Mouse (Mus musculus): ENCODE results near the gene Gba. TPM values are rescaled to one million over a fixed set of nuclear protein-coding genes. Genes with fewer than 3 reads are reported as not detected.
A peak's percentile ranks its signal among the peaks of the same experiment; 100 is the strongest.

Gba gene
- total and polyA plus RNA-seq, 3 experiments: 49.1 to 55.0 TPM; not detected in 1

DNA sequence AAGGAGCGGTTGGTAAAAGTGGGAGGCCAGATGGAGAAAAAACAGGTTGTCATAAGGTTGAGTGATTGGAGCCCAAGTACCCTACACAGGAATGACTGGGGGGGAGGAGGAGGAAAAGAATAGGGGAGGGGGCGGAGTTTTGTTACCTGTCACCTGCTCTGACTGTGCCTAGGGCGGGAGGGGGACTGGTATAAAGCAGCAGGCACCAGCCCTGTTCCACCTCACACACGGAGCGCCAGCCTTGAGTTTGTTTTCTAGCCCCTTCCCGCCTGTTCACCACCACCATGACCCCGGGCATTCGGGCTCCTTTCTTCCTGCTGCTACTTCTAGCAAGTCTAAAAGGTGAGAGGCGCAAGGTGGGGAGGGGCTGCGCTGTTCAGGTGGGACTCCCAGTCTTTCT lies 26.1 kb downstream of the Gba start, which contains the start of gene Muc1:
Muc1 (plus strand) TSS at position 222 of the 400 bp plus-strand sequence.
- H3K9ac ChIP-seq (ENCODE audit: control insufficient read depth, low read depth, low read length, poor library complexity, severe bottlenecking): peak within 1 kb of the TSS; percentile 68

GRCm38 (mm10) chr3:89229276-89229675 lies 26.5 kb downstream of the Gba start:
- H3K27me3 ChIP-seq (ENCODE audit: control insufficient read depth in 1 of 2, insufficient read depth in 2 of 2, low read length in 2 of 2): no peaks in the 10 kb centered on the region
- H3K4me1 ChIP-seq (ENCODE audit: control insufficient read depth in 1 of 2, insufficient read depth in 2 of 2, low read length in 2 of 2): peaks cover 7 to 23% of the 10 kb centered on the region in 2 experiments
- no peaks in the 10 kb centered on the region for H3K79me2 ChIP-seq (ENCODE audit: control insufficient read depth, insufficient read depth, low read length, poor library complexity)
- no peak for TF ChIP-seq GATA1 (IDR thresholded peaks at IDR 0.05; ENCODE audit: low read depth, low read length)
- no peak for TF ChIP-seq CTCF (IDR thresholded peaks at IDR 0.05 in 2 of 3, conservative IDR thresholded peaks at IDR 0.05 in 1 of 3; ENCODE audit: control insufficient read depth in 1 of 3, insufficient read depth in 1 of 3, low read depth in 2 of 3, low read length in 3 of 3, poor library complexity in 1 of 3, severe bottlenecking in 1 of 3)
- TF ChIP-seq MAX (IDR thresholded peaks at IDR 0.05; ENCODE audit: low read length): no peak
- TF ChIP-seq EP300 (IDR thresholded peaks at IDR 0.05; ENCODE audit: low read depth in 1 of 2, low read length in 2 of 2): no peak
- no peak for TF ChIP-seq MYC (IDR thresholded peaks at IDR 0.05; ENCODE audit: low read depth, low read length)
- H3K9me3 ChIP-seq (replicated peaks; ENCODE audit: insufficient read depth, low read length): no peaks in the 10 kb centered on the region
- no peak overlapping the region for H3K27ac ChIP-seq (ENCODE audit: control insufficient read depth, low read depth, low read length)
- H3K9ac ChIP-seq (ENCODE audit: control insufficient read depth, low read depth, low read length, poor library complexity, severe bottlenecking): no peak overlapping the region
- no peak overlapping the region for H3K4me3 ChIP-seq (ENCODE audit: control insufficient read depth in 1 of 2, insufficient read depth in 1 of 2, low read depth in 2 of 2, low read length in 2 of 2)
- DNase-seq (ENCODE audit: low read depth, low spot score): no peak
- peaks cover 0 to 14% of the 10 kb centered on the region in 2 experiments; a peak in 2 of 4 replicates for H3K36me3 ChIP-seq (ENCODE audit: control insufficient read depth in 1 of 2, insufficient read depth in 2 of 2, low read length in 2 of 2)

More for the DNA sequence above, 26.1 kb downstream of the Gba start, which contains the start of gene Muc1:
- peaks cover 4 to 18% of the 10 kb centered on the region in 2 experiments for H3K4me1 ChIP-seq (ENCODE audit: control insufficient read depth in 1 of 2, insufficient read depth in 2 of 2, low read length in 2 of 2)
- H3K4me3 ChIP-seq (ENCODE audit: control insufficient read depth in 1 of 2, insufficient read depth in 1 of 2, low read depth in 2 of 2, low read length in 2 of 2): peak within 1 kb of the TSS; percentile 65 to 83
- H3K79me2 ChIP-seq (ENCODE audit: control insufficient read depth, insufficient read depth, low read length, poor library complexity): no peaks in the 10 kb centered on the region
- H3K9me3 ChIP-seq (replicated peaks; ENCODE audit: insufficient read depth, low read length): no peaks in the 10 kb centered on the region
- H3K27me3 ChIP-seq (ENCODE audit: control insufficient read depth in 1 of 2, insufficient read depth in 2 of 2, low read length in 2 of 2): no peaks in the 10 kb centered on the region
- DNase-seq (ENCODE audit: low read depth, low spot score): no peak
- H3K36me3 ChIP-seq (ENCODE audit: control insufficient read depth in 1 of 2, insufficient read depth in 2 of 2, low read length in 2 of 2): peaks cover 0 to 12% of the 10 kb centered on the region in 2 experiments; a peak in 2 of 4 replicates
- peak within 1 kb of the TSS; percentile 36; the same call in 1 of the 2 replicates for H3K27ac ChIP-seq (ENCODE audit: control insufficient read depth, low read depth, low read length)
- TF ChIP-seq POLR2A (IDR thresholded peaks at IDR 0.05; ENCODE audit: control insufficient read depth in 1 of 2, insufficient read depth in 1 of 2, low read depth in 1 of 2, low read length in 2 of 2, poor library complexity in 1 of 2) (0 out of 4 replicates have a peak, but pooled peaks of 1 of the 2 experiments have one; percentile 36), POLR2AphosphoS5 (IDR thresholded peaks at IDR 0.05; ENCODE audit: borderline replicate concordance, low read depth, low read length) (no peak)

GRCm38 (mm10) chr3:89230561-89230960 lies 27.8 kb downstream of the Gba start:
- no peaks in the 10 kb centered on the region for H3K27me3 ChIP-seq (ENCODE audit: control insufficient read depth in 1 of 2, insufficient read depth in 2 of 2, low read length in 2 of 2)
- no peaks in the 10 kb centered on the region for H3K79me2 ChIP-seq (ENCODE audit: control insufficient read depth, insufficient read depth, low read length, poor library complexity)
- H3K27ac ChIP-seq (ENCODE audit: control insufficient read depth, low read depth, low read length): no peak overlapping the region
- no peak overlapping the region for H3K9ac ChIP-seq (ENCODE audit: control insufficient read depth, low read depth, low read length, poor library complexity, severe bottlenecking)
- no peak for DNase-seq (ENCODE audit: low read depth, low spot score)
- H3K9me3 ChIP-seq (replicated peaks; ENCODE audit: insufficient read depth, low read length): no peaks in the 10 kb centered on the region
- H3K4me1 ChIP-seq (ENCODE audit: control insufficient read depth in 1 of 2, insufficient read depth in 2 of 2, low read length in 2 of 2): peaks cover 7 to 26% of the 10 kb centered on the region in 2 experiments
- peaks cover 0 to 14% of the 10 kb centered on the region in 2 experiments; a peak in 2 of 4 replicates for H3K36me3 ChIP-seq (ENCODE audit: control insufficient read depth in 1 of 2, insufficient read depth in 2 of 2, low read length in 2 of 2)
- H3K4me3 ChIP-seq (ENCODE audit: control insufficient read depth in 1 of 2, insufficient read depth in 1 of 2, low read depth in 2 of 2, low read length in 2 of 2): no peak overlapping the region
- no peak for TF ChIP-seq SMC3 (IDR thresholded peaks at IDR 0.05; ENCODE audit: low read depth, low read length)
- TF ChIP-seq JUND (IDR thresholded peaks at IDR 0.05; ENCODE audit: low read depth, low read length): no peak
- no peak for TF ChIP-seq USF1 (IDR thresholded peaks at IDR 0.05; ENCODE audit: low read depth, low read length)
- no peak for TF ChIP-seq BHLHE40 (IDR thresholded peaks at IDR 0.05; ENCODE audit: borderline replicate concordance, low read depth, low read length)
- no peak for TF ChIP-seq SIN3A (IDR thresholded peaks at IDR 0.05; ENCODE audit: low read length)
- no peak for TF ChIP-seq RCOR1 (IDR thresholded peaks at IDR 0.05; ENCODE audit: low read depth, low read length)
- TF ChIP-seq ZNF384 (IDR thresholded peaks at IDR 0.05; ENCODE audit: low read depth, low read length): no peak
- no peak for TF ChIP-seq MAFK (IDR thresholded peaks at IDR 0.05; ENCODE audit: borderline replicate concordance, low read depth, low read length)
- TF ChIP-seq GATA1 (IDR thresholded peaks at IDR 0.05; ENCODE audit: low read depth, low read length): no peak
- TF ChIP-seq E2F4 (IDR thresholded peaks at IDR 0.05; ENCODE audit: borderline replicate concordance, low read depth, low read length): no peak
- TF ChIP-seq RAD21 (IDR thresholded peaks at IDR 0.05; ENCODE audit: low read depth, low read length): no peak
- no peak for TF ChIP-seq POLR2A (IDR thresholded peaks at IDR 0.05; ENCODE audit: control insufficient read depth in 1 of 2, insufficient read depth in 1 of 2, low read depth in 1 of 2, low read length in 2 of 2, poor library complexity in 1 of 2)
- TF ChIP-seq MAX (IDR thresholded peaks at IDR 0.05; ENCODE audit: low read length): no peak
- no peak for TF ChIP-seq CHD1 (IDR thresholded peaks at IDR 0.05; ENCODE audit: low read depth, low read length)
- TF ChIP-seq GABPA (IDR thresholded peaks at IDR 0.05; ENCODE audit: low read depth, low read length): no peak
- no peak for TF ChIP-seq ZC3H11A (IDR thresholded peaks at IDR 0.05; ENCODE audit: low read depth, low read length)
- no peak for TF ChIP-seq MAZ (IDR thresholded peaks at IDR 0.05; ENCODE audit: low read depth, low read length)
- no peak for TF ChIP-seq UBTF (IDR thresholded peaks at IDR 0.05; ENCODE audit: borderline replicate concordance, insufficient read depth, low read depth, low read length)
